Mouse (Mus musculus): ENCODE results near the gene Tead1. TPM values are rescaled to one million over a fixed set of nuclear protein-coding genes. Genes with fewer than 3 reads are reported as not detected.

The Tead1 gene
- polyA plus RNA-seq, 1 experiment from 2014 or later: 7.4 TPM

DNA sequence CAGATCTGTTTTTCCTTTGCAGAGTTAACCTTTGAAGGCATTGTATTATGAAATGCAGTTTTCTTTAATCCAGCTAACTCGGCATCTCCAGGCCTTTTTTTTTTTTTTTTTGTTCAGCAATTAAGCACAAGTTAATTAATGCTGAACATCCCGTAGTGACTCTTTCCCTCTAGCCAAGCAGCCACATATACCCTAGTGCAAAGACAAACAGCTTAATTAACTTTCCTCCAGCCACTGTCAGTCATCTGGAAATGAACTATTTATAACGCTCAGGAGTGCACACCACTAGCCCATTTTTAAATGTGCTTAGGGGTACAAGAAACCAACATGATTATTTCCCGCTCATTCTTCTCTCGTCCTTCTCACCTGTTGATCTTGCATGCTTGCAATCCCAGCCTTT, 136.9 kb downstream of the Tead1 start:
- H3K27me3 ChIP-seq (replicated peaks; ENCODE audit: control insufficient read depth, insufficient read depth, low read length): no peaks in the 10 kb centered on the region

DNA sequence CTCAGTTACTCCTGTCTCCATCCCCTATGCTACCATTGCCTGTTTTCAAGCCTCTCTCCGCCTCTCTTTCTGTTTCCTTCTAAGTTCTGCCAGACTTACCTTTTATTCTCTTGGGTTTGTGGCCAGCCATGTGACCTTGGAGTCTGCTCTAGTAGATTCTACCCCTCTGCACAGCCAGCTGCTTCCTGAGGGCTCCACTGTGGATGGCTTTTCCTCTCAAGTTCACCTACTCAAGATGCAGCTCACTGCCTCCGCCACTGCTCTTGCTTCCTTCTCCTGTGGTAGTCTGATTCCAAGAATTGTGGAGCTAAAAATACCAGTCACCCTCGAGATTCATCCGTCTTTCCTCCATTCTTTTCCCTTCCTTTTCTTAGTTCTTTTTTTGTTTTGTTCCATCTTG, 140.7 kb downstream of the Tead1 start:
- no peaks in the 10 kb centered on the region for H3K9me3 ChIP-seq (ENCODE audit: control insufficient read depth, low read length)
- H3K27ac ChIP-seq (ENCODE audit: low read depth, low read length): no peak overlapping the region
- H3K4me2 ChIP-seq: no peak overlapping the region
- H3K9ac ChIP-seq (ENCODE audit: low read depth, low read length): no peak overlapping the region
- H3K4me1 ChIP-seq (replicated peaks; ENCODE audit: control insufficient read depth, insufficient read depth, low read length): peaks cover 8% of the 10 kb centered on the region
- no peak overlapping the region for H3K4me3 ChIP-seq (ENCODE audit: low read depth, low read length)
- WGBS: 59% methylated on average over 4 of the region's 4 CpGs
- H3K27me3 ChIP-seq (replicated peaks; ENCODE audit: control insufficient read depth, insufficient read depth, low read length): no peaks in the 10 kb centered on the region
- no peak for DNase-seq (ENCODE audit: low spot score)
- no peaks in the 10 kb centered on the region for H3K36me3 ChIP-seq (ENCODE audit: control insufficient read depth, insufficient read depth, low read length)
- no peak for ATAC-seq (replicated peaks; ENCODE audit: low FRiP score)

More for the DNA sequence above, 136.9 kb downstream of the Tead1 start:
- no peak for ATAC-seq (replicated peaks; ENCODE audit: low FRiP score)
- Histone ChIP-seq H3K27ac (ENCODE audit: low read depth, low read length) (no peak overlapping the region), H3K9me3 (ENCODE audit: control insufficient read depth, low read length) (no peaks in the 10 kb centered on the region), H3K9ac (ENCODE audit: low read depth, low read length) (no peak overlapping the region), H3K4me3 (ENCODE audit: low read depth, low read length) (no peak overlapping the region), H3K4me2 (no peak overlapping the region), H3K4me1 (replicated peaks; ENCODE audit: control insufficient read depth, insufficient read depth, low read length) (no peaks in the 10 kb centered on the region), H3K36me3 (ENCODE audit: control insufficient read depth, insufficient read depth, low read length) (no peaks in the 10 kb centered on the region)
- DNase-seq (ENCODE audit: low spot score): no peak
- 80% methylated on average over 5 of the region's 5 CpGs for WGBS

DNA sequence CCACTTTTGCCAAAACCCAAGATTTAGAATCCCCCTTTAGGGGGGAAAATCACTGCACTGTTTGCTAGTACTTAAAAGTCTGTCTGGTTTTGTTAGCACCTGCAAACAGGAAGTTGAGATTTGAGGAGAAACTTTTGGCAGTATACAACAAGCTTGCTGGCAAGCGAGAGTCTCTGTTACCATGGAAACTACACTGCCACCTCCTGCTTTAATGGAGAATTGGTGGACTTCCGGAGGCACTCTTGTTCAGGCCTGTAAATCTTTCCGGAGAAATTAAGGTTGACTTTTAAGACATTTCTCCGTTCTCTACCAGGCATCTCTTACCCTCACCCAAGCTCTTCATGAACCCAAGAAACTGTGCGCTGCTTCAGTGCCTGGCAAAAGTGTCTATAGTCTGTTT, 143.8 kb downstream of the Tead1 start:
- no peak for DNase-seq (ENCODE audit: low spot score)
- Histone ChIP-seq H3K4me3 (ENCODE audit: low read depth, low read length) (no peak overlapping the region), H3K36me3 (ENCODE audit: control insufficient read depth, insufficient read depth, low read length) (no peaks in the 10 kb centered on the region), H3K9ac (ENCODE audit: low read depth, low read length) (no peak overlapping the region), H3K27me3 (replicated peaks; ENCODE audit: control insufficient read depth, insufficient read depth, low read length) (no peaks in the 10 kb centered on the region), H3K27ac (ENCODE audit: low read depth, low read length) (no peak overlapping the region), H3K4me1 (replicated peaks; ENCODE audit: control insufficient read depth, insufficient read depth, low read length) (peaks cover 20% of the 10 kb centered on the region), H3K9me3 (ENCODE audit: control insufficient read depth, low read length) (no peaks in the 10 kb centered on the region), H3K4me2 (0 out of 2 replicates have a peak overlapping the region, but pooled peaks have one; percentile 0)
- WGBS: 26% methylated on average over 5 of the region's 5 CpGs
- no peak for ATAC-seq (replicated peaks; ENCODE audit: low FRiP score)

- Histone ChIP-seq H3K27ac (ENCODE audit: low read depth, low read length) (no peak overlapping the region), H3K4me1 (replicated peaks; ENCODE audit: control insufficient read depth, insufficient read depth, low read length) (peaks cover 25% of the 10 kb centered on the region), H3K9ac (ENCODE audit: low read depth, low read length) (no peak overlapping the region), H3K4me2 (peak overlapping the region; percentile 38), H3K4me3 (ENCODE audit: low read depth, low read length) (no peak overlapping the region), H3K27me3 (replicated peaks; ENCODE audit: control insufficient read depth, insufficient read depth, low read length) (no peaks in the 10 kb centered on the region), H3K9me3 (ENCODE audit: control insufficient read depth, low read length) (no peaks in the 10 kb centered on the region), H3K36me3 (ENCODE audit: control insufficient read depth, insufficient read depth, low read length) (no peaks in the 10 kb centered on the region)
- peak; percentile 74 for ATAC-seq (replicated peaks; ENCODE audit: low FRiP score)
- DNase-seq (ENCODE audit: low spot score): peak; percentile 54
- 9% methylated on average over 5 of the region's 5 CpGs for WGBS
These were observed 144.5 kb downstream of the Tead1 start for GRCm38 (mm10) chr7:112823621-112824020.

- Histone ChIP-seq H3K9me3 (ENCODE audit: control insufficient read depth, low read length) (no peaks in the 10 kb centered on the region), H3K4me2 (no peak overlapping the region), H3K4me1 (replicated peaks; ENCODE audit: control insufficient read depth, insufficient read depth, low read length) (peaks cover 25% of the 10 kb centered on the region), H3K4me3 (ENCODE audit: low read depth, low read length) (no peak overlapping the region), H3K36me3 (ENCODE audit: control insufficient read depth, insufficient read depth, low read length) (no peaks in the 10 kb centered on the region), H3K27ac (ENCODE audit: low read depth, low read length) (peak overlapping the region; percentile 57; the same call in 1 of the 2 replicates), H3K9ac (ENCODE audit: low read depth, low read length) (no peak overlapping the region), H3K27me3 (replicated peaks; ENCODE audit: control insufficient read depth, insufficient read depth, low read length) (no peaks in the 10 kb centered on the region)
- WGBS: 22% methylated on average over 11 of the region's 11 CpGs
- ATAC-seq (replicated peaks; ENCODE audit: low FRiP score) (no peak), DNase-seq (ENCODE audit: low spot score) (no peak)
These were observed 146.2 kb downstream of the Tead1 start for GRCm38 (mm10) chr7:112825339-112825781.

GRCm38 (mm10) chr7:112826114-112826911, 147.2 kb downstream of the Tead1 start:
- Histone ChIP-seq H3K9me3 (ENCODE audit: control insufficient read depth, low read length) (no peaks in the 10 kb centered on the region), H3K36me3 (ENCODE audit: control insufficient read depth, insufficient read depth, low read length) (no peaks in the 10 kb centered on the region), H3K27me3 (replicated peaks; ENCODE audit: control insufficient read depth, insufficient read depth, low read length) (no peaks in the 10 kb centered on the region), H3K27ac (ENCODE audit: low read depth, low read length) (peak overlapping the region; percentile 57; the same call in 1 of the 2 replicates), H3K4me1 (replicated peaks; ENCODE audit: control insufficient read depth, insufficient read depth, low read length) (peaks cover 25% of the 10 kb centered on the region), H3K4me2 (peak overlapping the region; percentile 8; the same call in 1 of the 2 replicates), H3K9ac (ENCODE audit: low read depth, low read length) (no peak overlapping the region), H3K4me3 (ENCODE audit: low read depth, low read length) (no peak overlapping the region)
- DNase-seq (ENCODE audit: low spot score) (peak; percentile 43), ATAC-seq (replicated peaks; ENCODE audit: low FRiP score) (peak; percentile 45)
- whole genome bisulfite sequencing: 38% methylated on average over 17 of the region's 17 CpGs

GRCm38 (mm10) chr7:112828016-112828695, 149.0 kb downstream of the Tead1 start:
- peaks cover 19% of the 10 kb centered on the region for H3K4me1 ChIP-seq (replicated peaks; ENCODE audit: control insufficient read depth, insufficient read depth, low read length)
- DNase-seq (ENCODE audit: low spot score) (no peak), ATAC-seq (replicated peaks; ENCODE audit: low FRiP score) (no peak)
- no peak overlapping the region for H3K4me3 ChIP-seq (ENCODE audit: low read depth, low read length)
- H3K9ac ChIP-seq (ENCODE audit: low read depth, low read length): no peak overlapping the region
- H3K27me3 ChIP-seq (replicated peaks; ENCODE audit: control insufficient read depth, insufficient read depth, low read length): no peaks in the 10 kb centered on the region
- WGBS: 53% methylated on average over 10 of the region's 10 CpGs
- H3K27ac ChIP-seq (ENCODE audit: low read depth, low read length): no peak overlapping the region
- no peaks in the 10 kb centered on the region for H3K36me3 ChIP-seq (ENCODE audit: control insufficient read depth, insufficient read depth, low read length)
- H3K4me2 ChIP-seq: no peak overlapping the region
- no peaks in the 10 kb centered on the region for H3K9me3 ChIP-seq (ENCODE audit: control insufficient read depth, low read length)

DNA sequence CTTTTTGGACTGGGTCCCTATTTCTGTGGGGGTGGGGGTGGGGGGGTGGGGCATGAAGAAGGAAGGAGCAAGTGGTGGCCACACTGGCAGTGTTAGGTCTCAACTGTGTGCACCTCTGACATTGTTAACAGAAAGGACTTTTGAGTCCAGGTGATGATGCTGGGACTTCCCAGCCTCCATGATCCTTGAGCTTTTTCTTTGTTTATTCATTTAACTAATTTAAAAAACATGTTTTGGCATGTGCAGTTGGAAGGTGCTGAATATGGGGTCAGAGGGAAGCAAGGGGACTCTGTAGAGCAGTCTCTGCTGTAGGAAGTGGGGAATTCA, 149.5 kb downstream of the Tead1 start:
- H3K36me3 ChIP-seq (ENCODE audit: control insufficient read depth, insufficient read depth, low read length): no peaks in the 10 kb centered on the region
- ATAC-seq (replicated peaks; ENCODE audit: low FRiP score) (no peak), DNase-seq (ENCODE audit: low spot score) (no peak)
- no peak overlapping the region for H3K9ac ChIP-seq (ENCODE audit: low read depth, low read length)
- H3K4me2 ChIP-seq: no peak overlapping the region
- H3K27me3 ChIP-seq (replicated peaks; ENCODE audit: control insufficient read depth, insufficient read depth, low read length): no peaks in the 10 kb centered on the region
- H3K4me1 ChIP-seq (replicated peaks; ENCODE audit: control insufficient read depth, insufficient read depth, low read length): peaks cover 16% of the 10 kb centered on the region; the same call in 1 of the 2 replicates
- no peak overlapping the region for H3K4me3 ChIP-seq (ENCODE audit: low read depth, low read length)
- no peaks in the 10 kb centered on the region for H3K9me3 ChIP-seq (ENCODE audit: control insufficient read depth, low read length)
- no peak overlapping the region for H3K27ac ChIP-seq (ENCODE audit: low read depth, low read length)

All from liver, embryonic 11.5 days (tissue).